Mouse (Mus musculus): Measurements from ENCODE around the gene Erc2.
"Not testable (repeated sequence)": the region's sequence is repeated elsewhere in the genome, so short reads cannot be mapped to it uniquely, and the experiment has no call there.

Gene Erc2

DNA sequence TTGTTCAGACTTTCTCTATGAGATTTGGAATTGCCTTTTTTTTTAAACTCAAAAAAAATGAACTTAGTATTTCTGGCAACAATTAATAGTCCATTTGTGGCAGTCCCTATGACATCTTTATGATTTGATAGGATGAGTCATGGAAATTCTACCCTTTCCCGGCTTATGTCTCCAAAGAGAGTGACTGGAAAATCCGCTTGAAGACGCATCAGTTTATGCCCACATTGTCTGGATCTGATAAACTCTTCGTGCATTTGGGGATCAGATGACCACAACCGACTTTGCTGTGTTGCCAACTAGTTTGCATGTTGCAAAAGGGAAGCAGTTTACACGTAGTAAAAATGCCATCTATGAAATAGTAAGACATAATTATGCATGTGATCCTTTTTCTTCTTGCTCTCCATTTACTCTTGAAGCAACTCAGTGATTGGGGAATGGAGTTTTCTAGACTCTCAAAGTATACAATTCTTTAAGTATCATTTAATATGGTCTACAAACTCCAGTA lies 215.4 kb downstream of the Erc2 start:
- no peak for DNase-seq

DNA sequence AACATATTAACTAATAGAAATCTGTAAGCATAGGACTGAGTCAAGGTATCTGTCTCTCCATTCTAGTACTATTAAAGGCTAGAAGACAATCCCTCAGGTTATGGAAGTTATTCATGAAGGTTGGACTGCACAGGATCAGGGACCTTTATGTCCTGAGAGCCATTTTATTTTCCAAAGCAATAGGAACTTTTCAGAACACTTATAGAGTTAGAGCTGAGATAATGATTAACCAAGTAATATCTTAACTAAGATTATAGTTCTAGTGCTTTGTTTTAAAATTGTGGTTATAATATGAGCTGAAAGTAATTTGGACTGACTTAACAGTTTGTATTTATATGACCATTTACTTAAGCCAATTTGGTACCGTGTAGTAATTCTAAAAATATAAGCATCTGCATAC lies 217.9 kb downstream of the Erc2 start:
- no peak for DNase-seq

DNA sequence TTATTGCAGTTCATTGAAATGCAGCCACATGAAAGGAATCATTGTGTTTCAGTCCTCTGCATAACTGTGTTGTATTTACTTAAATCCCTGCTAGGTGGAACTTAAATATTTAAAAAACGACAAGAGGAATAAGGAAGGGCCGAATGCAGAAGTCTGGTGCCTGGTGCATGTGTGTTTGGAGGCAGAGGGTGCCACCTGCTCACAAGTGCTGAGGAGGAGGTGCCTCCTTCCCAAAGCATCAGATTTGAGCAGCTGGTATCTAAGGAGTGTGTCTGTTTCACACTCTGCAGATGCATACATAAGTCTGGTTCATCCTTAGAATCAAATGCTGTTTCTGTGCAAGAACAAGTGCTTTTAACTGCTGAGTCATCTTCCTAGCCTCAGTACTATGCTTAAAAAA lies 224.6 kb downstream of the Erc2 start:
- peak; percentile 86 for DNase-seq

DNA sequence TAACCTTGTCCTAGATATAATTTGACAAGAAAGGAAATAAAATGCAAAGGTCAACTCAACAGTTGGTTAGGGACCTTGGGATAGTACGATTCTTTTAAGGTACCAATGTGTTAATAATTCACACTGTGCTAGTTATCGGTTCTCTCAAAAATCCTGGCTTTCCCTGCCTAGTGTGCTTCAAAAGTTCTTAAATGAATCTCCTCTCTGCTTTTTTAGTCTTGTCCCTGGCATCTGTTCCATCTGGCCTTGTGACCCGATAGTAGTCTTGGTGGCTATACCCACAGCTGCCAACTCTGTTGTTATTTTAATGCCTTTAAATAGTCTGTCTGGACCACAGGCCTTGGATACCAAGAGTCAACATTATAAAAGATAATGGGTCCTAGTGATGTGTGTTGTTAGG lies 225.1 kb downstream of the Erc2 start:
- no peak for DNase-seq

DNA sequence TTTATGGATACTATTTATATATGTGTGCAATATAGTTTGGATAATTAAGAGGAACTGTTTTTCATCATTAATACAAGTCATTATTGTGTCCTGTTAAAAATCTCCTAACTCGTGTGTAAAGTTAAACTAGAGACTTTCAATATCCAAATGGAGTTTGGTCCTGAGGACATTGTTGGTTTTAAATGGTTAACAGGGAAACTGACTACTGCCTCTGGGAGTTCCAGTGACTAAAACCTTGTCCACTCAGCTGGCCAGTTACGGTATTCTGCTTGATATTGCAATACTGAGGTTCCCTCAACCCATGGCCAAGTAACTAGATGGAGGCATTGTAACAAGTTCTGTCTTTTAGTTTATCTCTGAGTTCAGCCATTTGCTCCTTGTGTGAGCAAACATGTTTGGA lies 229.0 kb downstream of the Erc2 start:
- no peak for DNase-seq

DNA sequence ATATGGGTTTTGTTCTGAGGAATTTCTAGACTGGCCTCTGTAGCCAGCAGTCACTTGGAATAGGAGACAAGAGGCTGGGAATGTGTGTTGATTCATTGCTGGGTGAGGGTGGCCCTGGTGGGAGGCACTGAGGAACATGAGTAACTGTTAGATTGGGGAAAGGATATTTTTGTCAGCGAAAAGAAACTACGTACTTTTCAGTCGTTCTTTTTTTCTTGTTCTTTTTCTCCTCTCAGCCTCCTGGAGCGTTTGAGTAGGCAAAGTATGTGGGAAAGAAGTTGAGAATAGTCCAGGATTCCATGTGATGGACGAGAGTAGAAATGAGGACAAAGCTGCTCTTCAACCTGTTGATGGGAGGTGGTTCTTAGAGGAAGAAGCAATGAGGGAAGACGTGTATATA lies 230.4 kb downstream of the Erc2 start:
- peak; percentile 79 for DNase-seq

DNA sequence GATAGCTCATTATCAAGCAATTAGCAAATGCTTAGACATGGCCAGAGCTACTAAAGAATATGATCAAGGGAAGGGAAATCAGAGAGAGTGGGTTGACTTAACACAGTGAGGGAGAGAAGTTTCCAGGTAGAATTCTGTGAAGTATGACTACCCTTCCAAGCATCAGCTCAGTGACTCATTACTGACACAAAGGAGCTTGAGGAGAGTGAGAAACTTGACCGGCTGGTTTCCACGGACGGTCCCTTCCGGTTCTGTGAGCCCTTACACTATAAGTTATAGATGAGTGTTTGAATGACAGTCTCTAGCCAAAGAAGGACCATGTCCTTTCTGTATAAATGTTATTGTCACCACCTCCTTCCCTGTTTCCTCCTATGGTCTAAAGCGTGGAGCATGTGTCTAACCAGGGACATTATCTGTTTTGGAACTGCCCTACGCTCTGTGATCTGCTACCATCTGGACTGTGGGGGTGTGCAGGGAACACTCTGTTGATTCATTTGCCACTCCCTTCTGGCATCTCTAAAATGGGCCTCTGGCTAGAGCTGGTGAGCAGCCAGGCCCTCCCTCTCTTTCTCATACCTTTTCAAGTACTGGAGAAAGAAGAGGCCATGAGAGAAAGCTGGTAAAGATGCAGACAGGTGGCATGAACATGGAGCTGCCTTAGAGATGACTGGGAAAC lies 238.3 kb downstream of the Erc2 start:
- peak; percentile 91 for DNase-seq

DNA sequence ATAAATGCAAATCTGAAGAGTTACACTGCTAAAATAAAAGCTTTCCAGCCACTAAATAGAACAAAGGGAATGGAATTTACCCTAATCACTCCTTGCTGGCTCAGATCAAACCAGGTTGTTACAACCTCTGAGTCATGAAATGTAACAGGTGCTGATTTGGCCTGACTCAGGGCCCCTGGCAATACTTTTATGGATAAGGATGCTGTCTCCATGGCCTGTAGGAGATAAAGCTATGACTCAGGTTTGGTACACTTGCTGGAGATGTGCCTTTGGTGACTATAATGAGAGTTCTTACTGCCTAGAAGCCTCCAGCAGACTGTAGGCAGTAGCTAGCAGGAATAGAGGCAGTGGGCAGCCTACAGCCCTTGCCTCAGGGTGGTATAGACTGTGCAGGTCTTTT lies 240.1 kb downstream of the Erc2 start:
- peak; percentile 55 for DNase-seq

DNA sequence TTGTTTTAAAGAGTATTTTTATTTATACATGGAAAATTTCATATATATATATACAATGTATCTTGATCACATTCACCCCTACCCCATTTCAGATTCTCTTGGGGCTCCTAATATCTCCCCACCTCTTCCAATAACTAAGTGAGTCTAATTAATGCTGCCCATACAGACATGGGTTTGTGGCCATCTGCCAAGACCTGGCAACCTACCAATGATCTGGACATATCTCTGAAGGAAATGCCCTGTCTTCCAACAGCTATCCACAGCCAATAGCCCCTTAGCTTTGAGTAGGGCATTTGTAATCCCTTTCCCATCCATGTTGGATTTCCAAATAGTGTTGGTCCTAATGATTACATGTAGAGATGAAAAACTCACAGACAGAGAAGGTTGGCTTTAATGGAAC lies 245.2 kb downstream of the Erc2 start:
- DNase-seq: no peak

DNA sequence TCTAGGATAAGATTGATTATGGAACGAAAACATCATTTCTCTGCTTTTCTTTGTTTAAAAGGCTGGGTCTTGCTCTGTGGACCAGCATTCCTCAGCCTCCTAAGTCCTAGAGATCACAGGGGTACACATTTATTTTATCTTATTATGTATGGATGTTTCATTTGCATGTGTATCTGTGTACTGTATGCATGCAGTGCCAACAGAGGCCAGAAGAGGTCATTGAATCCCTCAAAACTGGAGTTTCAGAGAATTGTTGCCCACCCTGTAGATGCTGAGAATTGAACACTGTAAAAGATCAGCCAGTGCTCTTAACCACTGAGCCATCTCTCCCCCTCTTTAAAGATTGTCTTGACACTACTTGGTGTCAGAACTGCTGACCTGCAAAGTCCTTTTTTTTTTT lies 251.4 kb downstream of the Erc2 start:
- no peak for DNase-seq

DNA sequence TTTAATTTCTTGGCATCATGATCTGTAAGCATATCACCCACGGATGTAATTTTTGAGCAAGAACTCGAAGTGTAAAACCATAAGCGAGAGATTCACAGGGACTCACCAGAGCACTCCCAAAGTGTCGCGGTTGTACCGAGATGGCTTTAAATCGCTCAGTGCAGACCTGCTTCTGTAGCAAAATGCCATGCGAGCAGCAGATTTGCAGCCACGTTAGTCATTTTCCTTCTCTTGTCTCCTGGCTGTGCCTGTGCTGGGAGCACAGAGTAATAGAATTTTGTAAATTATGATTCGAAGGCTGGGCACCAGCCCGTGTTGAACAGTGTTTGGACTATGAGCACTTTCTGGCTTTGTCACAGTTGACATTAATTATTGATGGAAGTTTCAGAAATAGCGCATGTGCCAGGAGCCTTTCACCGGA lies 253.8 kb downstream of the Erc2 start:
- peak; percentile 80 for DNase-seq

DNA sequence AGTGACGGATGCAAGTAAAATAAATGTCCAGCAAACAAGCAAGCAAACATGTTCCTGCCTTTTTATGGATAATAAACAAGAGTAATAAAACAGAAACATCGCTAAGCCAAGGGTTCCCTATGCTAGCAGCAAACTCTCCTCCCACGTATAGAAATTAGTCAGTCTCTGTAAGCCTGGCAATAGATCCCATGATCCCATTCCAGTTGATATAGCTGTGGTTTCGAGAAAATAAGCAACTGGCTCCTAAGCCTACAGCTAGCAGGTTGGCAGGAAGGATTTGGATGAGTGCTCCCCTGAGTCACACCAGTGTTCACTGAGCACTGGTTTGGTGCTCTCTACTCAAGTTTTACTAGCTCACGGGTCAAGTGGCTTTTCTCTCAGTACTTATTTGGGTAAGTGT lies 259.7 kb downstream of the Erc2 start:
- no peak for DNase-seq

DNA sequence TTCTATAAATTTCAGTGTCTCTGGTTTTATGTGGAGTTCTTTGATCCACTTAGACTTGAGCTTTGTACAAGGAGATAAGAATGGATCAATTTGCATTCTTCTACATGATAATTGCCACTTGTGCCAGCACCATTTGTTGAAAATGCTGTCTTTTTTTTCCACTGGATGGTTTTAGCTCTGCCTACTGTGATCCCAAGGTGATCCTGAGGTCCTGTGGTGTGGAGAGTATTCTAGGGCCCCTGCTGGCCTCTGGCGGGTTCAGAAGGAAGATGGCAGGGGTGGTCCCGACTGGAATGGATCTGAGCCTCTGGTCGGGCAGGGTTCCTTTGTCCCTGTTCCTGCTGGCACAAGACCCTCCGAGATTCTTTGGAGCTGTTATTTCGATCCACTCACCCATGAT lies 264.1 kb downstream of the Erc2 start:
- not testable (repeated sequence) for DNase-seq

DNA sequence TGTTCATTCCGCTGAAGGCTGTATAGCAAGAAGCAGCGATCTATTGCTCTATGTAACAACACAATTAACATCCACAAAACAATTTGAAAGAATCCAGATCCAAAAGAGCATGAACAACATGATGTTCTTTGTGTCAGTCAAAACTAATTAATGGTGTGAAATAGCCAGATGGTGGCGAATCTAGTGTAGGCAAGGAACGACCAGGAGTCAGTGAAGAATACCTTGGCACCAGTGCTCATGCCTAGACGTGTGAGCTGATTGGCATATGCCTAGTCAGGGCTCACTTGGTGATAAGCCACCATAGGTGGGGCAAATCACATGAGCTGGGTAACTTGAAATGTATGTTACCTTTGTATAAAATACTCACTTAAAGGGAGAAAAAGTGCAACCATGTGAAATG lies 265.3 kb downstream of the Erc2 start:
- no peak for DNase-seq

DNA sequence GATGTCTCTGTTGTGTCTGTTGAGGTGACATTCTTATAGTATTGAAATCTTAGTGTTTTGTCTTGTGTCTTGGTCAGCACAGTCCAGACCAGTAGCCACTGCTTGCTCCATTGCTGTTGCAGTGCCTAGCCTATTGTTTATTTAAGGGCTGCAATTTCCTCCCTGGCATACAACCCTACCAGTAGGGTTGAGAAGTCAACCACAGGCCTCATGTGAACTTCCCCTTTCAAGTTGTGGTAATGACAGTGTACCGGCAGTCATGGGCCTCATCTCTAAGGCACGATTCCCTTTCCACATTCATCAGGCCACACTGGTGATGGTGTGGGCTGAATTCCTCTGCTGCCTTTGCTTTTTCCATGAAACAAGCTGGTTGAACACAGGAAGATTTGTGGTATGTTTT lies 267.4 kb downstream of the Erc2 start:
- no peak for DNase-seq

DNA sequence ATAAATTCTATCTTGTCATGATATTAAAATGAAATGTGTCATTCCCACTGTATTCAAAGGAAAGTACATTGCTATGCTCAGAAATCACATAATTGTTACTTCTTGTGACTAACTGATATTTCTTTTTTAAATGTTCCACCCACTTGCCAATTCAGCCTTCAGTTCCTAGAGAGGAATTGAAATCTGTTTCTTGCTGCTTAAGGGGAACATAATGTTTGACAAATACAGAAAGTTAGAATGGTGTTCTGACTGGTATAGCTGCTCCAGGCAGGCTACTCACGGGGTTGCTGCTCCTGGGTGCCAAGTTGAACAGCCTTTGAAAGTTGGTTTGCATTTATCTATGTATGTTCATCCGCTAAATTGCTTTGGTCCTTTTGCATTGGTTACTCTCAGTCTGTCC lies 270.2 kb downstream of the Erc2 start:
- DNase-seq: no peak

DNA sequence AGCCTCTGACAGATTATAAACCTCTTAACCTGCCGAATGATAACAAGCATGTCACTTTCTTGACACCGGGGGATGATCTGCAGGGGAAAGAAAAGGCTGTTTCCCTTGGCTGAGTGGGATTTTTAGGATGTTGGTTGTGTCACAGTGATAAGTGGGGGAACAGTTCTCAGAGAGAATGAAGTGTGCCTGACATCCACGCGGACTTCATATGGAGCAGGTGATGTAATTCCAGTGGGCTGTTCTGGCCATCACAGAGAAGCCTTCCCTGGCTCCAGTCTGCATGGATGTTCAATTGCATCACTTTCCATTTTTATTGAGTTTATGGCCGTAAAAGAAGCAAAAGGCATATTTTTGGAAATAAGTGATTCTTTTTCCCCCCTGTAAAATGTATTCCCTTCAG lies 279.5 kb downstream of the Erc2 start:
- peak; percentile 55 for DNase-seq

DNA sequence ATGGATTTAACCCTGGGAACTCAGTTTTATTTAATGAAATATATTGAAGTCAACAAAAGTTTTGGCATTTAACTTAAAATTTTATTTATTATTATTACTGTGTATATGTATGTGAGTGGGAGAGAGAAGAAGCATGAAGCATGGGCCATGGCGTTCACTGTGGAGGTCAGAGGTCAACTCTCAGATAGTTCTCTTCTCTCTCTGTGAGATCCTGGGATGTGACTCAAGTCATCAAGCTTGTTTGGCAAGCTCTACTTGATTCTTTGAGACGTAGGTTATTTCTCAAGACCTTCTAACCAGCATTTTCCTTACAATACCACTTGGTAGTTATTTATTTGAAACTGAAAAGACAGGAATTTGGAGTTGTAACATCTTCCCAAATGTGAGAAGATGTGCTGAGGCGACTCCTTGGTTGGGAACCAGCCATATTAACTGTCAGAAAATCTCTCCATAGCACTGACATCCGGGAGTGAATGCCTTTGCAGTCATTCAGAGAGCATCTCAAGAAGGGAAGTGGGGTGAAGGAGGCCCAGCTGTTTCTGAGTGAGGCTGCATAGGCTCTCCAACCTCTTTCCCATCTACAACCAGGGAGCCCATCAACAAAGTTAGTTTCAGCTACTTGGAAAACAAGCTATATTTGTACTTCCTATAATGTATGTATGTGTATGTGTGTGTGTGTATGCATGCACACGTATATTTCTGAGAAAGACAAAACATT lies 299.6 kb downstream of the Erc2 start:
- no peak for DNase-seq

DNA sequence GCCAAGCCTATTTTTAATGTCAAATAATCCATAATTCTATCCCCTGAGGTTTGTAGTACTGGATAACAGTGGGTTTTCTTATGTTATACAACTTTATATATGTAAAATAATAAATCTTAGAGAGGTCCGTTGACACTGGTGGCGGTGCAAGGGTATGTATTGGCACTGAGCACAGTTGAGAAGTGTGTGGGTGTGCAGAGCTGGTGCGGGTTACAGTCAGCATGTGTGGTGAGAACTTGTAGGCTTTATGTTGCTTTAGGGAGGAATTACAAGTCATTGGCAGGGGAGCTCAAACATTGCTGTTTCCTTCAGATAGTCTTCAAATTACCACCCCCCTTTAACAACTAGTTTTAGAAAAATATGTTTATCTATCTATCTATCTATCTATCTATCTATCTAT lies 305.1 kb downstream of the Erc2 start:
- peak; percentile 24 for DNase-seq

DNA sequence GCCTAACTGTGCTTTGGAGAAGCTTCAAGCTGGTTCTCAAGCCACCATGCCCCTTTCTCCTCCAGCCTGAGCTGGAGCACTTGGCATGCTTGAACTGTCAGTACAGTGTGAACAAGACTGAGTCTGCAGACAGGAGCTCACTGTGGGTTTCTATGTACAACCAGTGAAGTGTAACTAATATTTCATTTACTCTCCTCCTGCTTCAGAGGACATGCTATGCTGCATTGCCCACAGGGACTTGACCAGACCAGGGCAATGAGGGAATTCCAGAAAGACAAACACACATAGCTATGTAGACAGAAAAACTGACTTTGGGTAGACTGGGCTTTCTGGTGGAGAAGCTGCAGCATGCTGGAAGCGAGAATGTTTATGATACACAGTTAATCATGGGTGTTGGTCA lies 311.3 kb downstream of the Erc2 start:
- no peak for DNase-seq

DNA sequence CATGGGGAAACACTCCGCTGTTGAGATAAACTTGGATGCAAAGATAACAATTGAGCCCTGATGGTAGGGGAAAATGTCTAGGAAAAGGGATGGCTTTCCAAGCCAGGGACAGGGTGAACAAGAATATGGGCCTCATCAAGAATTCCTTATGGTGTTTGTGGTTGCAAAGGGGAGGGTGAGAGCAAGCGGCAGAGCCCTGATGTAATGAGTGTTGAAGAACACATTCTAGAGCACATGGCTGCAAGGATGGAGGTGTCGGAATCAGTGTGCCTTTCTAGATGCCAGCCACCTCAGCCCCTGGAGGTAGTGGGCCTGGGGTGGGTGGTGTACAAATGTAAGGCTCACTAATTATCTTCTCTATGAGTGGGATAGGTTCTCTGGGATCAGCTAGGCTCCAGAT lies 313.5 kb downstream of the Erc2 start:
- no peak for DNase-seq

DNA sequence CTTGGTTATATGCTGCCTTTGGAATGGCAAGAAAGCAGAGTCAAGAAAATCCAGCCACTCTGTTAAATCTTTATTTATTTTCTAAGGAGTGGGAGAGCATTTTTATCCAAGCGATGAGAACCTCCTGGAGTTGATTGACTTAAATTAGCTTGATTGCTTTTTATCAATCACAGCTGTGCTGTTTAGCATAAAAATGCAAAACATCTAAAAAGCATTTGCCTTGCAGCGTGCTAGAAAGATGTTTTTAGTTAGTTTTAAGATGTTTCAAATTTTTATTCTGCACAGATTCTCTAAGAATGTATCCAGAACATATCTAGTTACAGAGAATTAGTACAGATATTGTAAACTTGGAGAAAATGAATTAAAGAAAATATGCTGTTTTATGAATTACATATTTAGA lies 315.7 kb downstream of the Erc2 start:
- DNase-seq: no peak

DNA sequence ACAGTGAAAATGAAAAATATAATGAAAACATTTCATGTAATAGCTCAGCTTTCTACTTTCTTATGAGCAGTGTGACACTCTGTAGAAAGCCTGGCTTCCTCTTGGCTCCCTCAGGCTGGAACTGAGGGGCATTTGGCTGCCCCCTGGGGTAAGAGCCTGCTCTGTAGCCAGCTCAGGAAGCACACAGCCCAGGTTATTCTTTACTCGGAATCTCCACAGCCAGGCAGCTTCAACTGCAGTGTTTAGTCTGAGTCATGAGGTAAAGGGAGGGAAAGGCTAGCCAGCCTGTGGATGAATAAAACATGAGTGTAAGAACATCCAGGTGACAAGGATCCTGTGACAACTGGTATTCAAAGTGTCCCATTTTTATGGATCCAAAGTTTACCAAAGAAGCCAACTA lies 323.0 kb downstream of the Erc2 start:
- DNase-seq: no peak

DNA sequence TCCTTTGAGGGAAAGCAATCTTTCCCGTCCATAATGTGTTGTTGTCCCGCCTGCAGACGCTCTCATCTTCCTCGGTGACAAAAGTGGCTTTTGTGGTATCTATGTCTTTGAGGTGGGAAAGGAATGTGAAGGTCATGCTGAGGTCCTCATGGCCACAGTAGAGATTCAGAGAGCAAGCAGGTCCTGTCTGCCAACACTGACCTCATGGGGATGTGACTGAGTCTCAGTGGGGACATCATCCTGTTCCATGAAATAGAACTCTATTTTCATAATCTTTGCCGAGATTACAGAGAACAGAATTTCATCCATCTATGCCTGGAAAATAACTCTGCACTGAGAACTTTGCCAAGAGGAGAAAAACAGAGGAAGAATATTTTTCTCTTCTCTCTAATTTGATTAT lies 324.0 kb downstream of the Erc2 start:
- no peak for DNase-seq

DNA sequence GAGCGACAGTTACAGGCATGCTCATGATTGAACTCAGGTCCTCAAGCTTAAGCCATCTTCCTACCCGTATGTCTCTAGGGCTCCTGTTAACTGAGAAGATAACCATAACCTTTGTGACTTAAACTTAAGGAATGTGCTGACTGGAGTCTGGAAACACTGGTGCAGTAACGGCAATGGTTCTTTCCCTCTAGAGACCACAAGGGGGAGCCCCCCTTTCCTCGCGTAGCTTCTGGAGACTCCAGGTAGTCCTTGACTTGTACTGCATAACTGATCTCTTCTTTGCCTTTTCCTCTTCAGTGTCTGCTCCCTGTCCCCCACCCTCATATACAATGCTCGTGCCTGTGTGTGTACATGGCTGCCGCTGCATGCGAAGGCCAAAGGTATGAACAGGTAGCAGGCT lies 326.2 kb downstream of the Erc2 start:
- no peak for DNase-seq

Measured in right cerebral cortex, adult 18-20 months (tissue).